Mouse (Mus musculus) urinary bladder, postnatal 14 days (tissue): Measurements from ENCODE around the gene Ank3.
A peak's percentile ranks its signal among the peaks of the same experiment; 100 is the strongest.

Source experiments
- DNase-seq: peaks from one replicate; pipeline ENCODE4 v3.0.0; 2021; ENCODE audit warnings: low spot score

The Ank3 gene

GRCm38 (mm10) chr10:69573746-69574145, 175.2 kb downstream of the Ank3 start:
- no peak for DNase-seq

GRCm38 (mm10) chr10:69574190-69574663, 175.7 kb downstream of the Ank3 start:
- DNase-seq, result no peak

GRCm38 (mm10) chr10:69574894-69575293, 176.3 kb downstream of the Ank3 start:
- DNase-seq, result no peak

GRCm38 (mm10) chr10:69575451-69575850, 176.9 kb downstream of the Ank3 start:
- DNase-seq, result no peak

GRCm38 (mm10) chr10:69576264-69576663, 177.7 kb downstream of the Ank3 start:
- no peak for DNase-seq

GRCm38 (mm10) chr10:69577061-69577728, 178.6 kb downstream of the Ank3 start:
- DNase-seq, result no peak

- no peak for DNase-seq
These were observed 179.1 kb downstream of the Ank3 start for GRCm38 (mm10) chr10:69577729-69578061.

GRCm38 (mm10) chr10:69579585-69579984, 181.0 kb downstream of the Ank3 start:
- no peak for DNase-seq

- no peak for DNase-seq
These were observed 183.0 kb downstream of the Ank3 start for GRCm38 (mm10) chr10:69581525-69581924.

GRCm38 (mm10) chr10:69583874-69584481, 185.4 kb downstream of the Ank3 start:
- peak; percentile 11 for DNase-seq

GRCm38 (mm10) chr10:69584566-69584965, 186.0 kb downstream of the Ank3 start:
- DNase-seq, result no peak

GRCm38 (mm10) chr10:69585271-69585670, 186.7 kb downstream of the Ank3 start:
- no peak for DNase-seq

- peak; percentile 31 for DNase-seq
These were observed 195.9 kb downstream of the Ank3 start for GRCm38 (mm10) chr10:69594186-69595131.

GRCm38 (mm10) chr10:69595487-69595886, 196.9 kb downstream of the Ank3 start:
- DNase-seq, result no peak

GRCm38 (mm10) chr10:69601471-69601870, 202.9 kb downstream of the Ank3 start:
- DNase-seq, result peak; percentile 0

GRCm38 (mm10) chr10:69602711-69603110, 204.1 kb downstream of the Ank3 start:
- DNase-seq, result peak; percentile 0

- no peak for DNase-seq
These were observed 206.0 kb downstream of the Ank3 start for GRCm38 (mm10) chr10:69604609-69605008.

- DNase-seq, result no peak
These were observed 206.6 kb downstream of the Ank3 start for GRCm38 (mm10) chr10:69605211-69605610.

GRCm38 (mm10) chr10:69607611-69608119, 209.1 kb downstream of the Ank3 start:
- DNase-seq, result no peak

- no peak for DNase-seq
These were observed 212.7 kb downstream of the Ank3 start for GRCm38 (mm10) chr10:69611314-69611713.

GRCm38 (mm10) chr10:69611839-69612340, 213.3 kb downstream of the Ank3 start:
- DNase-seq, result peak; percentile 13

GRCm38 (mm10) chr10:69616953-69617352, 218.4 kb downstream of the Ank3 start:
- DNase-seq, result no peak
